Mouse (Mus musculus): Measurements from ENCODE around the gene Gm4787. TPM values are rescaled to one million over a fixed set of nuclear protein-coding genes. Genes with fewer than 3 reads are reported as not detected.

Gm4787 gene
- under 1 TPM; 0.16 to 0.41 TPM for polyA plus RNA-seq (2017; shearing (Covaris generic))

DNA sequence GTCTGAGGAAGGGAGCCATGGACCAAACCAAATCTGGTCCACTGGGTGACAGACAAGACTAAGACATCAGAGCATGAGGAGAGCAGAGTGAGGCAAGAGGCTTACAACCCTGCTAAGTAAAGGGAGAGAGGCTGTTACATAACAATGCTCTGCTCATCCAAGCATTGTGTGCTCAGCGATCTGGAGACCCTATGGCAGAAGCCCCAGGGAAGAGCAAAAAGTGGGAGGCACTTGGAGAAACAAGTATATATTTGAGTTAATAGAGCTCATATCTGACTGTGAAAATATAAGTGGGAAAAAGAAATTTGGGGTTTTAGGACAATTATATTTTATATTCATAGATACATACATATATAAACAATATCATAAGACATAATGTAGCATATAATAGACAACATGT, at the start of gene Gm4787:
TSS of gene Gm4787 (minus strand) at position 101 of the 400 bp plus-strand sequence.

DNA sequence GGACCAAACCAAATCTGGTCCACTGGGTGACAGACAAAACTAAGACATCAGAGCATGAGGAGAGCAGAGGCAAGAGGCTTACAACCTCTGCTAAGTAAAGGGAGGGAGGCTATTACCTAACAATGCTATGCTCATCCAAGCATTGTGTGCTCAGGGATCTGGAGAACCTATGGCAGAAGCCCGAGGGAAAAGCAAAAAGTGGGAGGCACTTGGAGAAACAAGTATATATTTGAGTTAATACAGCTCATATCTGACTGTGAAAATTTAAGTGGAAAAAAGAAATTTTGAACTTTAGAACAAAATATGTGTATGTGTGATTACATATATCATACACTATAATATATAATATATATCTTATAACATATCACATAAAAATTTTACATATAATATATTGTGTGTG, 42.6 kb upstream of the Gm4787 start, which contains the start of gene Adam4:
TSS of gene Adam4 (minus strand) at position 101 of the 400 bp plus-strand sequence.

DNA sequence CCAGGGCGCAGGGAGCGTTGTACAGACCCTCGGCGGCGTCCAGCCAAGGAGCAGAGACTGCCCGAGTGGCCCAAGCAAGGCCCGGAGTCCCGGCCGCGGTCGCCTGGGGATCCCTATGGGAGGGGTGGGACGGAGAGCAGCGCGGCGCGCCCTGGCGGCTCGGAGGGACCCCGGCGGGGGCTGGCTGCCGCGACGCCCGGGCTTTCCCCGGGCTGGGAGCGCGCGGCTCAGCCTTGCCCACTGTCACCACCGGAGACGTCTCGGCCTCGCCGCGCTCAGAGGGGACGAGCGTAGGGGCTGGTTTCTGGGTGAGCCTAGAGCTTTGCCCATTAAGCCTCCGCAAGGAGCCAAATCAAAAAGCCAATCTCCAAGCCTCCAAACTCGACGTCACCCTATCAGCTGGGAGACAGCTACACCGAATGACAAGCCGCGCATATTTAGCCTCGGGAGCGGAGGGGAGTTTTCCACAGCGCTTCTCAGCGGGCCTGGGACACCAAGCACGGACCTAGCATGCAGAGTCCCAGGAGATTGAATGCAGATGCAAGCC, 46.3 kb downstream of the Gm4787 start, which contains the start of gene Slc8a3:
TSS of gene Slc8a3 (minus strand) at position 306 of the 547 bp plus-strand sequence.

Other genes starting within 250 kb of the Gm4787 start
- not detected for gene Slc8a3, start 46.3 kb downstream of the Gm4787 start, polyA plus RNA-seq (2017; shearing (Covaris generic))
- under 1 TPM; 0.18 to 0.91 TPM for gene Adam4, start 42.5 kb upstream of the Gm4787 start, polyA plus RNA-seq (2017; shearing (Covaris generic))
- gene Cox16, start 105.7 kb upstream of the Gm4787 start, polyA plus RNA-seq (2017; shearing (Covaris generic)), result 100 to 1,000 TPM; 140 to 145 TPM
- gene Gm20498, start 153.4 kb upstream of the Gm4787 start, polyA plus RNA-seq (2017; shearing (Covaris generic)), result 10 to 100 TPM in 1 of 2 experiments, 1 to 10 TPM in 1; 10.0 to 13.0 TPM
- 10 to 100 TPM; 41.0 to 60.7 TPM for gene Synj2bp, start 153.4 kb upstream of the Gm4787 start, polyA plus RNA-seq (2017; shearing (Covaris generic))
- under 1 TPM; 0.36 to 0.48 TPM for gene Adam21, start 189.0 kb upstream of the Gm4787 start, polyA plus RNA-seq (2017; shearing (Covaris generic))
- gene Med6, start 215.5 kb upstream of the Gm4787 start, polyA plus RNA-seq (2017; shearing (Covaris generic)), result 10 to 100 TPM; 21.4 to 30.0 TPM

All from inflammation-experienced regulatory T-cells (primary cell).